Comparison of ENCODE assay signal across 8 mouse cellular contexts in genomic region chr7:143460874-143461273, GRCm38 (mm10). TPM values are rescaled to one million over a fixed set of nuclear protein-coding genes. Genes with fewer than 3 reads are reported as not detected.
DNase-seq lines count a peak whose midpoint lies in the region; ATAC-seq and TF ChIP-seq lines count a peak whose summit lies in the region.

Gene Cdkn1c, minus strand, starts transcription at chr7:143461050.

- TF ChIP-seq CTCF in heart, postnatal 0 days (IDR thresholded peaks at IDR 0.05; ENCODE audit: low read depth): no peak
- no peak for TF ChIP-seq CTCF in liver, embryonic 14.5 days (IDR thresholded peaks at IDR 0.05; ENCODE audit: low read depth)

- DNase-seq in cerebellum, postnatal 25 days: peak; percentile 42 to 74
- no peak for DNase-seq in cerebellum, adult 9-10 months
- peak; percentile 93 for DNase-seq in forebrain, embryonic 14.5 days (ENCODE audit: low spot score)
- DNase-seq in heart, postnatal 0 days (ENCODE audit: low spot score): peak; percentile 88
- peak; percentile 92 to 94 for DNase-seq in kidney, postnatal 36 days
- peak; percentile 61 to 72 (median 65) for DNase-seq in liver, embryonic 14.5 days (ENCODE audit: low read depth in 3 of 3, low spot score in 3 of 3)
- DNase-seq in natural killer cell, adult 2 months (ENCODE audit: low spot score in 2 of 2): peak; percentile 75 to 83
- DNase-seq in splenic B cell, adult 2 months (ENCODE audit: low read depth, low spot score): peak; percentile 87

- H3K9ac ChIP-seq in forebrain, embryonic 14.5 days (ENCODE audit: low read length): peak within 1 kb of the TSS; percentile 65
- H3K9ac ChIP-seq in heart, postnatal 0 days (replicated peaks; ENCODE audit: low read depth, low read length): peak within 1 kb of the TSS; percentile 59
- no peak within 1 kb of the TSS for H3K9ac ChIP-seq in liver, embryonic 14.5 days (replicated peaks)

- H3K4me3 ChIP-seq in forebrain, embryonic 14.5 days (ENCODE audit: low read depth, low read length): peak within 1 kb of the TSS; percentile 46
- peak within 1 kb of the TSS; percentile 64 for H3K4me3 ChIP-seq in heart, postnatal 0 days (ENCODE audit: low read depth, low read length)
- H3K4me3 ChIP-seq in liver, embryonic 14.5 days (ENCODE audit: insufficient read depth in 1 of 2, low read depth in 2 of 2, low read length in 2 of 2): peak within 1 kb of the TSS; percentile 26 to 41

- H3K4me1 ChIP-seq in forebrain, embryonic 14.5 days (ENCODE audit: control insufficient read depth, insufficient read depth, low read length): 0 out of 2 replicates have a peak, but pooled peaks cover 3% of the 10 kb centered on the region
- H3K4me1 ChIP-seq in heart, postnatal 0 days (ENCODE audit: control insufficient read depth, insufficient read depth): peaks cover 14% of the 10 kb centered on the region; the same call in 1 of the 2 replicates
- H3K4me1 ChIP-seq in liver, embryonic 14.5 days (replicated peaks; ENCODE audit: control insufficient read depth in 2 of 2, insufficient read depth in 2 of 2, low read length in 1 of 2): 0 out of 4 replicates have a peak, but pooled peaks cover 0 to 3% of the 10 kb centered on the region in 2 experiments

- WGBS in forebrain, embryonic 14.5 days: 40% methylated on average over 30 of the region's 48 CpGs
- 25% methylated on average over 47 of the region's 48 CpGs for WGBS in heart, postnatal 0 days
- 19% methylated on average over 48 of the region's 48 CpGs for WGBS in liver, embryonic 14.5 days (ENCODE audit: insufficient replicate concordance)

- H3K36me3 ChIP-seq in forebrain, embryonic 14.5 days (ENCODE audit: control insufficient read depth, insufficient read depth, low read length): no peaks in the 10 kb centered on the region
- no peaks in the 10 kb centered on the region for H3K36me3 ChIP-seq in heart, postnatal 0 days (replicated peaks; ENCODE audit: control insufficient read depth, insufficient read depth, low read length)
- H3K36me3 ChIP-seq in liver, embryonic 14.5 days (replicated peaks; ENCODE audit: control insufficient read depth, insufficient read depth, low read depth): no peaks in the 10 kb centered on the region
- no peaks in the 10 kb centered on the region for H3K36me3 ChIP-seq in splenic B cell, adult 2 months (ENCODE audit: control insufficient read depth, insufficient read depth, low read length, poor library complexity, severe bottlenecking)

- H3K4me2 ChIP-seq in forebrain, embryonic 14.5 days (ENCODE audit: low read length): peak within 1 kb of the TSS; percentile 54
- H3K4me2 ChIP-seq in heart, postnatal 0 days (ENCODE audit: low read depth, low read length): peak within 1 kb of the TSS; percentile 82
- H3K4me2 ChIP-seq in liver, embryonic 14.5 days (ENCODE audit: low read depth): peak within 1 kb of the TSS; percentile 51

- peak within 1 kb of the TSS; percentile 52 for H3K27ac ChIP-seq in forebrain, embryonic 14.5 days (ENCODE audit: low read depth, low read length)
- H3K27ac ChIP-seq in heart, postnatal 0 days (ENCODE audit: low read depth): peak within 1 kb of the TSS; percentile 61
- no peak within 1 kb of the TSS for H3K27ac ChIP-seq in liver, embryonic 14.5 days

- TF ChIP-seq EP300 in heart, postnatal 0 days (IDR thresholded peaks at IDR 0.05; ENCODE audit: low read depth): no peak
- no peak for TF ChIP-seq EP300 in liver, embryonic 14.5 days (IDR thresholded peaks at IDR 0.05; ENCODE audit: low read depth)

- peaks cover 18% of the 10 kb centered on the region; the same call in 1 of the 2 replicates for H3K27me3 ChIP-seq in forebrain, embryonic 14.5 days (replicated peaks; ENCODE audit: control insufficient read depth, insufficient read depth, low read length)
- H3K27me3 ChIP-seq in heart, postnatal 0 days (ENCODE audit: control insufficient read depth, insufficient read depth, low read length): 0 out of 2 replicates have a peak, but pooled peaks cover 5% of the 10 kb centered on the region
- peaks cover 27% of the 10 kb centered on the region for H3K27me3 ChIP-seq in liver, embryonic 14.5 days (ENCODE audit: control insufficient read depth, insufficient read depth, low read length)
- H3K27me3 ChIP-seq in splenic B cell, adult 2 months (ENCODE audit: control insufficient read depth, insufficient read depth, low read length, poor library complexity, severe bottlenecking): no peaks in the 10 kb centered on the region

- peak; percentile 89 for ATAC-seq in forebrain, embryonic 14.5 days
- peak; percentile 89 for ATAC-seq in heart, postnatal 0 days (ENCODE audit: insufficient read depth, low read depth)
- peak; percentile 89 for ATAC-seq in liver, embryonic 14.5 days (ENCODE audit: insufficient read depth)

- H3K9me3 ChIP-seq in forebrain, embryonic 14.5 days (replicated peaks; ENCODE audit: control insufficient read depth, low read length): peaks cover 6% of the 10 kb centered on the region; the same call in 1 of the 2 replicates
- no peaks in the 10 kb centered on the region for H3K9me3 ChIP-seq in heart, postnatal 0 days (replicated peaks; ENCODE audit: control insufficient read depth, low read length)
- H3K9me3 ChIP-seq in liver, embryonic 14.5 days (ENCODE audit: control insufficient read depth, low read length): peaks cover 14% of the 10 kb centered on the region

RNA-seq across cellular contexts. Expression of gene Cdkn1c, which starts in this region (rescaled TPM):
- 229 and 231 TPM in 2 replicates for polyA plus RNA-seq in forebrain, embryonic 14.5 days (2014; fragmentation: Nextera tagmentation; extraction: Ambion mirVana)
- 94.6 and 143 TPM in 2 replicates for total RNA-seq in heart, postnatal 0 days (2014; rRNA removed; ENCODE audit: low replicate concordance)
- polyA plus RNA-seq in heart, postnatal 0 days (2015; fragmentation: Nextera tagmentation; extraction: Ambion mirVana): 81.3 and 97.4 TPM in 2 replicates
- polyA plus RNA-seq in liver, embryonic 14.5 days (2012; rRNA removed): 48.5 and 71.0 TPM in 2 replicates
- 161 and 167 TPM in 2 replicates for polyA plus RNA-seq in liver, embryonic 14.5 days (2014; fragmentation: Nextera tagmentation; extraction: Ambion mirVana)
